Mouse (Mus musculus) mouse embryonic stem cell (cell line): ENCODE measurements around the gene Zcchc9.
"Not testable (repeated sequence)": the region's sequence is repeated elsewhere in the genome, so short reads cannot be mapped to it uniquely, and the experiment has no call there.

ENCODE experiments used
- in situ Hi-C, 2 experiments: fragments of 300-500 bp; cut with MboI; formaldehyde crosslinking; loops; 1 replicate in 1 of 2; 3 replicates in 1 of 2; pipeline ENCODE4 v1.14.3; 2019 to 2020; ENCODE audit warnings: low sequenced_read_pairs in 2 of 2, low pct_unique_long_range_greater_than_20kb in 1 of 2, mixed read lengths in 1 of 2; ENCODE audit not compliant: unreplicated experiment in 1 of 2

Gene Zcchc9

GRCm38 (mm10) chr13:91768683-91769651 lies 38.5 kb downstream of the Zcchc9 start:
- in situ Hi-C loops: no loop called here

- in situ Hi-C loops: no loop called here
Observed at GRCm38 (mm10) chr13:91765627-91766026, 41.9 kb downstream of the Zcchc9 start.

- in situ Hi-C loops: not testable (repeated sequence)
Observed at GRCm38 (mm10) chr13:91763654-91764053, 43.9 kb downstream of the Zcchc9 start.

- in situ Hi-C loops: no loop called here
Observed at GRCm38 (mm10) chr13:91761654-91762445, 45.7 kb downstream of the Zcchc9 start.

- in situ Hi-C loops: no loop called here
Observed at GRCm38 (mm10) chr13:91760302-91761050, 47.0 kb downstream of the Zcchc9 start.

GRCm38 (mm10) chr13:91759791-91760190 lies 47.7 kb downstream of the Zcchc9 start:
- in situ Hi-C loops: no loop called here

- in situ Hi-C loops: no loop called here
Observed at GRCm38 (mm10) chr13:91758316-91759048, 49.0 kb downstream of the Zcchc9 start.

GRCm38 (mm10) chr13:91756230-91756629 lies 51.3 kb downstream of the Zcchc9 start:
- in situ Hi-C loops: no loop called here

GRCm38 (mm10) chr13:91754762-91755161 lies 52.7 kb downstream of the Zcchc9 start:
- in situ Hi-C loops: no loop called here

GRCm38 (mm10) chr13:91753724-91754123 lies 53.8 kb downstream of the Zcchc9 start:
- in situ Hi-C loops: no loop called here

GRCm38 (mm10) chr13:91749981-91750380 lies 57.5 kb downstream of the Zcchc9 start:
- in situ Hi-C loops: no loop called here

GRCm38 (mm10) chr13:91748401-91748800 lies 59.1 kb downstream of the Zcchc9 start:
- in situ Hi-C loops: no loop called here
